Mouse (Mus musculus) myocyte (in vitro differentiated cells): ENCODE data around the gene Nt5c2.

ENCODE experiments used
- CEBPB ChIP-seq: IDR thresholded peaks from 2 replicates; pipeline ENCODE4 v1.6.1; 2011; ENCODE audit warnings: mild to moderate bottlenecking, moderate library complexity; ENCODE audit not compliant: poor library complexity, insufficient read depth, severe bottlenecking
- E2F4 ChIP-seq: IDR thresholded peaks from one replicate; pipeline ENCODE4 v1.6.1; 2011; ENCODE audit warnings: mild to moderate bottlenecking, control low read depth, moderate library complexity; ENCODE audit not compliant: insufficient read depth
- POLR2A ChIP-seq: IDR thresholded peaks from one replicate; pipeline ENCODE4 v1.6.1; 2011; ENCODE audit warnings: low read depth, mild to moderate bottlenecking, control low read depth, moderate library complexity; ENCODE audit not compliant: insufficient read length

GRCm38 (mm10) chr19:46864731-46865331 lies 150.1 kb downstream of the Nt5c2 start:
- no peak for TF ChIP-seq CEBPB
- TF ChIP-seq POLR2A, result no peak
- TF ChIP-seq E2F4, result no peak
